Mouse (Mus musculus): ENCODE measurements around the gene Runx1. TPM values are rescaled to one million over a fixed set of nuclear protein-coding genes. Genes with fewer than 3 reads are reported as not detected.

Runx1 gene
- total RNA-seq, 2 experiments from 2014 or later, result 8.8 to 14.8 TPM

- no peak for DNase-seq
Observed at GRCm38 (mm10) chr16:92745239-92745638, 80.7 kb downstream of the Runx1 start.

GRCm38 (mm10) chr16:92744172-92744777 lies 81.7 kb downstream of the Runx1 start:
- DNase-seq, result no peak

GRCm38 (mm10) chr16:92743755-92744154 lies 82.2 kb downstream of the Runx1 start:
- no peak for DNase-seq

- no peak for DNase-seq
Observed at GRCm38 (mm10) chr16:92741342-92741741, 84.6 kb downstream of the Runx1 start.

- DNase-seq, result no peak
Observed at GRCm38 (mm10) chr16:92740541-92740940, 85.4 kb downstream of the Runx1 start.

GRCm38 (mm10) chr16:92739997-92740396 lies 86.0 kb downstream of the Runx1 start:
- DNase-seq, result no peak

- no peak for DNase-seq
Observed at GRCm38 (mm10) chr16:92739071-92739793, 86.7 kb downstream of the Runx1 start.

- DNase-seq, result no peak
Observed at GRCm38 (mm10) chr16:92738476-92739010, 87.4 kb downstream of the Runx1 start.

- DNase-seq, result no peak
Observed at GRCm38 (mm10) chr16:92726870-92727269, 99.1 kb downstream of the Runx1 start.

- DNase-seq, result no peak
Observed at GRCm38 (mm10) chr16:92724526-92724925, 101.4 kb downstream of the Runx1 start.

- DNase-seq, result no peak
Observed at GRCm38 (mm10) chr16:92720678-92721077, 105.3 kb downstream of the Runx1 start.

GRCm38 (mm10) chr16:92719725-92720124 lies 106.2 kb downstream of the Runx1 start:
- no peak for DNase-seq

- no peak for DNase-seq
Observed at GRCm38 (mm10) chr16:92715599-92716483, 110.1 kb downstream of the Runx1 start.

GRCm38 (mm10) chr16:92710161-92710560 lies 115.8 kb downstream of the Runx1 start:
- DNase-seq, result no peak

- no peak for DNase-seq
Observed at GRCm38 (mm10) chr16:92708718-92709117, 117.2 kb downstream of the Runx1 start.

GRCm38 (mm10) chr16:92707712-92708111 lies 118.2 kb downstream of the Runx1 start:
- DNase-seq, result no peak

- no peak for DNase-seq
Observed at GRCm38 (mm10) chr16:92707146-92707545, 118.8 kb downstream of the Runx1 start.

GRCm38 (mm10) chr16:92705564-92706458 lies 120.1 kb downstream of the Runx1 start:
- DNase-seq, result no peak

GRCm38 (mm10) chr16:92703850-92704249 lies 122.1 kb downstream of the Runx1 start:
- DNase-seq, result no peak

- no peak for DNase-seq
Observed at GRCm38 (mm10) chr16:92699531-92700397, 126.2 kb downstream of the Runx1 start.

- peak; percentile 96 for DNase-seq
Observed at GRCm38 (mm10) chr16:92698612-92698998, 127.3 kb downstream of the Runx1 start.

Data from gastrocnemius, postnatal 10 days (tissue).